Mouse (Mus musculus) c-Kit-positive CD71-positive TER-119-positive erythroid progenitor cells, embryonic 14.5 days (primary cell): ENCODE data around the gene Ugt8a.
A peak's percentile ranks its signal among the peaks of the same experiment; 100 is the strongest.

Source experiments
- DNase-seq: peaks from one replicate; pipeline ENCODE4 v3.0.0-alpha.2; 2013; ENCODE audit warnings: low spot score

The Ugt8a gene

DNA sequence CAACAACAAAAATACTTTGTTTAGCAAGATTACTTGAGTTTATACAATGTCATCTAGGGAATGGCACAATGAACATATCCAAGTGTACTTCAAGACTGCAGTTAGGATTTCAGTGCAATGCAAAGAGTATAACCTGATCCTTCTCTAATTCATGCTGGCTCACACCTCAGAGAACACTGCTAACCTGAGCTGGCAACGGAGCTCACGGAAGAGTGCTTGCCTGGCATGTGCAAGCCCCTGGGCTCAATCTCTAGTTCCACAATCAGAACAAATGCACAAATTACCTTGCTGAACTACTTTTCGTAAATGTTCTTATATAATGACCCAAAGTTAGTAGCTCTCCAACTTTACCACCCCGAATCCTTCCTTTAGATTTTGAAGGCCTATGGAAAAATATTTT, 68.5 kb downstream of the Ugt8a start:
- no peak for DNase-seq

- no peak for DNase-seq
Observed at GRCm38 (mm10) chr3:125861601-125862000, 76.8 kb downstream of the Ugt8a start.

- peak; percentile 0 for DNase-seq
Observed at GRCm38 (mm10) chr3:125849163-125849872, 89.1 kb downstream of the Ugt8a start.

- DNase-seq = no peak
Observed at GRCm38 (mm10) chr3:125828051-125828450, 110.4 kb downstream of the Ugt8a start.

GRCm38 (mm10) chr3:125827256-125827655, 111.2 kb downstream of the Ugt8a start:
- no peak for DNase-seq

GRCm38 (mm10) chr3:125819741-125820140, 118.7 kb downstream of the Ugt8a start:
- DNase-seq = no peak
